Mouse (Mus musculus) heart, postnatal 0 days (tissue): ENCODE measurements at regions not wholly inside any gene's neighbourhood (a gene's known extent, or its start where the extent isn't known, plus 50 kb on each side); places are given as distances from the start of the nearest gene placed in this dataset.

Experiments used
- CTCF ChIP-seq: IDR thresholded peaks from 2 replicates; pipeline ENCODE4 v1.5.1; 2016; ENCODE audit warnings: antibody characterized with exemption, control low read depth, low read depth
- EP300 ChIP-seq: IDR thresholded peaks from 2 replicates; pipeline ENCODE4 v1.6.1; 2016; ENCODE audit warnings: antibody characterized with exemption, low read depth

DNA sequence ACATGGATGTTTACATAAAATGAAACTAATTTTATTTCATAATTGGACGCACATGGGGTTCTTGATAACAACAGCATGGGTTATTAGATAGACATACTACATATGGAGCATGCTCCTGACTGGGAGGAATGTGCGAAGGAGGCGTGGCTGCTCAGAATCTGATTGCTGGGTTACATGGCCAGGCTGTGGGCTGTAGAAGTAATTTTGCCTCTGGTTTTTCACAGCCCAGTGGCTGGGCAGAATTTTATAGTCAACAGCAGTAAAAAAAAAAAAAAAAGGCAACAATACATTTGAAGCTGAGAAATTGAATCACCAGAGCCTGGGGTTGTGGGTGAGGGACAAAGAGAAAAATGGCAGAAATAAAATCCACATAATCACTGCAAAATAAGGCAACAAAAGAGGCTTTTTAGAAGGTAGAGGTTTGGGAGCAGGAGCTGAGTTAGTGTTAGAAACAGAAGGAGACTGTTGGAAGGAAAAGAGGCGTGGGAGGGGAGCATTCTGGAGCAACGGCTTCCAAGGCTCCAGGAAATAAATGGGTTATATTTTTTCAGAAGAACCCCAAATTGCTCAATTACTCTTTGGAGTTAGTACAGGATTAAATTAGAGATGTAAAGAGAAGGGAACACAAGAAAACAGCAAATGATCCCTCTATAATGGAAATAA lies 71.4 kb upstream of the Ust start:
- TF ChIP-seq CTCF (no peak), EP300 (no peak)
